Mouse (Mus musculus) liver, adult 2 months (tissue): ENCODE measurements around the gene Nepn.

ENCODE experiments used
- CTCF ChIP-seq: fragments of 200-500 bp; IDR thresholded peaks from 2 replicates; pipeline ENCODE4 v1.5.1; 2011; ENCODE audit warnings: low read depth, low read length, control low read depth
- POLR2A ChIP-seq: fragments of 200-500 bp; IDR thresholded peaks from 2 replicates; pipeline ENCODE4 v1.6.1; 2011; ENCODE audit warnings: low read length, control low read depth; ENCODE audit not compliant: insufficient read depth; ENCODE audit errors: extremely low read depth

GRCm38 (mm10) chr10:52398715-52399114 is 9.9 kb downstream of the Nepn start:
- TF ChIP-seq CTCF (no peak), POLR2A (no peak)
